ENCODE assay signal across 8 mouse cellular contexts in genomic region chr1:178318002-178318388, GRCm38 (mm10). TPM values are rescaled to one million over a fixed set of nuclear protein-coding genes. Genes with fewer than 3 reads are reported as not detected.
A peak's percentile ranks its signal among the peaks of the same experiment; 100 is the strongest.
DNase-seq lines count a peak whose midpoint lies in the region; ATAC-seq and TF ChIP-seq lines count a peak whose summit lies in the region.

No protein-coding gene starts in this region.

- WGBS in bone marrow, adult 2 months, result 0% methylated on average over 17 of the region's 17 CpGs
- under 1% methylated on average over 17 of the region's 17 CpGs for WGBS in limb, embryonic 11.5 days
- WGBS in midbrain, embryonic 11.5 days, result under 1% methylated on average over 17 of the region's 17 CpGs

- H3K4me2 ChIP-seq in limb, embryonic 11.5 days (ENCODE audit: low read depth, severe bottlenecking), result peak overlapping the region; percentile 57
- peak overlapping the region; percentile 87 for H3K4me2 ChIP-seq in midbrain, embryonic 11.5 days

- no peak for TF ChIP-seq CTCF in layer of hippocampus, adult 2 months (conservative IDR thresholded peaks at IDR 0.05)
- TF ChIP-seq CTCF in bone marrow, adult 2 months (IDR thresholded peaks at IDR 0.05; ENCODE audit: control insufficient read depth, insufficient read depth, low read length), result no peak

- peak overlapping the region; percentile 100 for H3K27ac ChIP-seq in layer of hippocampus, adult 2 months
- peak overlapping the region; percentile 99 for H3K27ac ChIP-seq in bone marrow, adult 2 months (ENCODE audit: control insufficient read depth, insufficient read depth, low read depth, low read length, poor library complexity)
- H3K27ac ChIP-seq in limb, embryonic 11.5 days (replicated peaks; ENCODE audit: low read depth, low read length), result peak overlapping the region; percentile 99
- H3K27ac ChIP-seq in midbrain, embryonic 11.5 days (ENCODE audit: low read depth, low read length), result peak overlapping the region; percentile 100

- TF ChIP-seq POLR2A in bone marrow, adult 2 months (IDR thresholded peaks at IDR 0.05; ENCODE audit: borderline replicate concordance, control insufficient read depth, low read depth, low read length), result no peak; the same call in 1 of the 2 replicates

- peak overlapping the region; percentile 97 for H3K9ac ChIP-seq in limb, embryonic 11.5 days (ENCODE audit: low read length)
- peak overlapping the region; percentile 98 for H3K9ac ChIP-seq in midbrain, embryonic 11.5 days (ENCODE audit: low read length)

- no peaks in the 10 kb centered on the region for H3K9me3 ChIP-seq in limb, embryonic 11.5 days (ENCODE audit: control insufficient read depth, low read length)
- H3K9me3 ChIP-seq in midbrain, embryonic 11.5 days (ENCODE audit: control insufficient read depth, low read length), result no peaks in the 10 kb centered on the region

- DNase-seq in layer of hippocampus, adult 2 months (ENCODE audit: low spot score in 2 of 2), result peak; percentile 87 to 91
- DNase-seq in layer of hippocampus, postnatal 36 days, result no peak
- DNase-seq in forelimb bud, embryonic 11.5 days (ENCODE audit: low read depth, low spot score), result peak; percentile 90
- peak; percentile 89 for DNase-seq in limb, embryonic 11.5 days (ENCODE audit: low spot score)
- DNase-seq in midbrain, embryonic 11.5 days (ENCODE audit: low spot score, missing footprints), result peak; percentile 99
- no peak for DNase-seq in right cerebral cortex, postnatal 14 days
- DNase-seq in frontal cortex, postnatal 36 days (ENCODE audit: low spot score in 2 of 2), result no peak

- peak overlapping the region; percentile 77 for H3K4me3 ChIP-seq in layer of hippocampus, adult 2 months
- peak overlapping the region; percentile 96 for H3K4me3 ChIP-seq in bone marrow, adult 2 months (replicated peaks; ENCODE audit: control insufficient read depth, low read depth, low read length)
- peak overlapping the region; percentile 45 for H3K4me3 ChIP-seq in limb, embryonic 11.5 days (ENCODE audit: low read depth, low read length)
- H3K4me3 ChIP-seq in midbrain, embryonic 11.5 days (ENCODE audit: low read depth, low read length), result peak overlapping the region; percentile 49

- H3K4me1 ChIP-seq in bone marrow, adult 2 months (ENCODE audit: control insufficient read depth, insufficient read depth, low read length), result peaks cover under 1% of the 10 kb centered on the region; the same call in 1 of the 2 replicates
- H3K4me1 ChIP-seq in limb, embryonic 11.5 days (ENCODE audit: control insufficient read depth, insufficient read depth, low read length), result peaks cover 7% of the 10 kb centered on the region; the same call in 1 of the 2 replicates
- H3K4me1 ChIP-seq in midbrain, embryonic 11.5 days (ENCODE audit: control insufficient read depth, insufficient read depth, low read length), result peaks cover 18% of the 10 kb centered on the region

- peaks cover 8% of the 10 kb centered on the region; the same call in 1 of the 2 replicates for H3K36me3 ChIP-seq in limb, embryonic 11.5 days (ENCODE audit: control insufficient read depth, insufficient read depth, low read length)
- peaks cover 9% of the 10 kb centered on the region; the same call in 1 of the 2 replicates for H3K36me3 ChIP-seq in midbrain, embryonic 11.5 days (ENCODE audit: control insufficient read depth, insufficient read depth, low read length)

- H3K27me3 ChIP-seq in limb, embryonic 11.5 days (ENCODE audit: control insufficient read depth, insufficient read depth, low read length), result no peaks in the 10 kb centered on the region
- no peaks in the 10 kb centered on the region for H3K27me3 ChIP-seq in midbrain, embryonic 11.5 days (ENCODE audit: control insufficient read depth, insufficient read depth, low read length)

- ATAC-seq in limb, embryonic 11.5 days (ENCODE audit: insufficient number of reproducible peaks, low FRiP score, low TSS enrichment, low read depth), result peak; percentile 62
- peak; percentile 74 for ATAC-seq in midbrain, embryonic 11.5 days (ENCODE audit: low FRiP score)

RNA-seq across cellular contexts. Expression of gene Cox20, which starts 0.9 kb away (rescaled TPM):
- 10 to 100 TPM; 33.2 to 38.4 TPM for total RNA-seq in layer of hippocampus, adult 2 months (2021)
- 10 to 100 TPM; 42.9 to 44.0 TPM for total RNA-seq in layer of hippocampus, postnatal 36 days (2021)
- 68.0 and 133 TPM in 2 replicates for polyA plus RNA-seq in bone marrow, adult 2 months (2011; ENCODE audit: insufficient read depth, insufficient read length, low replicate concordance, missing spikeins)
- 106 and 110 TPM in 2 replicates for polyA plus RNA-seq in limb, embryonic 11.5 days (2014; fragmentation: Nextera tagmentation; extraction: Ambion mirVana)
- 123 and 126 TPM in 2 replicates for polyA plus RNA-seq in midbrain, embryonic 11.5 days (2014; fragmentation: Nextera tagmentation; extraction: Ambion mirVana)

RNA-seq across cellular contexts. Expression of gene Hnrnpu, which starts 19.6 kb away (rescaled TPM):
- 100 to 1,000 TPM; 431 to 439 TPM for total RNA-seq in layer of hippocampus, adult 2 months (2021)
- 100 to 1,000 TPM; 397 to 425 TPM for total RNA-seq in layer of hippocampus, postnatal 36 days (2021)
- 342 and 406 TPM in 2 replicates for polyA plus RNA-seq in bone marrow, adult 2 months (2011; ENCODE audit: insufficient read depth, insufficient read length, low replicate concordance, missing spikeins)
- 842 and 961 TPM in 2 replicates for polyA plus RNA-seq in limb, embryonic 11.5 days (2014; fragmentation: Nextera tagmentation; extraction: Ambion mirVana)
- 899 and 946 TPM in 2 replicates for polyA plus RNA-seq in midbrain, embryonic 11.5 days (2014; fragmentation: Nextera tagmentation; extraction: Ambion mirVana)

Comparison
In these comparisons a context has a peak if more than half of its experiments do, and no peak if none do; other contexts are left out.
1. DNase-seq: peak in layer of hippocampus, adult 2 months (2 of 2), forelimb bud, embryonic 11.5 days (single experiment), limb, embryonic 11.5 days (single experiment) and midbrain, embryonic 11.5 days (single experiment); none in layer of hippocampus, postnatal 36 days (0 of 2), right cerebral cortex, postnatal 14 days (single experiment) and frontal cortex, postnatal 36 days (0 of 2).
2. H3K4me3 ChIP-seq: peak in every context shown above with its lines; median percentile 96 in bone marrow, adult 2 months; 77 in layer of hippocampus, adult 2 months; 49 in midbrain, embryonic 11.5 days; 45 in limb, embryonic 11.5 days.
3. Peak in every context shown above with its lines, with median percentiles within 50 percentile points of each other: H3K27ac ChIP-seq.